Mouse (Mus musculus): ENCODE data around the gene B3gnt2. TPM values are rescaled to one million over a fixed set of nuclear protein-coding genes. Genes with fewer than 3 reads are reported as not detected.

B3gnt2 gene
- polyA plus RNA-seq, 1 experiment from 2014 or later, result 4.8 TPM

GRCm38 (mm10) chr11:22787833-22788232 is 72.9 kb downstream of the B3gnt2 start:
- ATAC-seq (ENCODE audit: low read depth) (no peak), DNase-seq (no peak)
- H3K27ac ChIP-seq, result no peak overlapping the region
- no peak overlapping the region for H3K4me2 ChIP-seq
- H3K36me3 ChIP-seq, result no peaks in the 10 kb centered on the region
- H3K9me3 ChIP-seq (replicated peaks), result no peaks in the 10 kb centered on the region
- H3K4me1 ChIP-seq (replicated peaks), result peaks cover 19% of the 10 kb centered on the region
- no peak overlapping the region for H3K9ac ChIP-seq
- no peaks in the 10 kb centered on the region for H3K27me3 ChIP-seq
- 71% methylated on average over 2 of the region's 2 CpGs for WGBS (ENCODE audit: insufficient replicate concordance)
- H3K4me3 ChIP-seq (replicated peaks), result no peak overlapping the region

DNA sequence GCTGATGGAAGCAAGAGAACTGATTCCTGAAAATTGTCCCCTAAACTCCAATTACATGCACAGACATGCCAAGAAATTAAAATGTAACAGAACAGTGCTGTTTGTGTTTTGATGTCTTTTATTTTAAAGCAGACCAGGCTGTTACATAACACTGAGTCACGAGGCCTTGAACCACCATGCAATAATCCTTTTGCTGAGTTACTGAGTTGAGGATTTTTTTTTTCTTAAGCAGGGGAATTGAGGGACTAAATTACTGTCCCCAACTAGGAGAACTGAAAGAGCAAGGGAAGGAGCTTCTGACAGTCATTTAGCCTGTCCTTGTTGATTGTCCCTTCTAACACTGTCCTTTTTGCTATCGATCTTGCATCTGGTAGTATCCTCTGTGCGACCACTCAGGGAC is 76.3 kb downstream of the B3gnt2 start:
- no peak for ATAC-seq (ENCODE audit: low read depth)
- no peak overlapping the region for H3K27ac ChIP-seq

GRCm38 (mm10) chr11:22782705-22783124 is 78.0 kb downstream of the B3gnt2 start:
- WGBS (ENCODE audit: insufficient replicate concordance), result 53% methylated on average over 13 of the region's 13 CpGs
- H3K27ac ChIP-seq, result no peak overlapping the region

More for the DNA sequence above, 76.3 kb downstream of the B3gnt2 start:
- no peak for DNase-seq
- Histone ChIP-seq H3K4me3 (replicated peaks) (no peak overlapping the region), H3K4me2 (no peak overlapping the region), H3K9ac (no peak overlapping the region), H3K9me3 (replicated peaks) (no peaks in the 10 kb centered on the region), H3K36me3 (no peaks in the 10 kb centered on the region), H3K4me1 (replicated peaks) (peaks cover 29% of the 10 kb centered on the region), H3K27me3 (no peaks in the 10 kb centered on the region)
- WGBS (ENCODE audit: insufficient replicate concordance), result 71% methylated on average over 3 of the region's 3 CpGs

DNA sequence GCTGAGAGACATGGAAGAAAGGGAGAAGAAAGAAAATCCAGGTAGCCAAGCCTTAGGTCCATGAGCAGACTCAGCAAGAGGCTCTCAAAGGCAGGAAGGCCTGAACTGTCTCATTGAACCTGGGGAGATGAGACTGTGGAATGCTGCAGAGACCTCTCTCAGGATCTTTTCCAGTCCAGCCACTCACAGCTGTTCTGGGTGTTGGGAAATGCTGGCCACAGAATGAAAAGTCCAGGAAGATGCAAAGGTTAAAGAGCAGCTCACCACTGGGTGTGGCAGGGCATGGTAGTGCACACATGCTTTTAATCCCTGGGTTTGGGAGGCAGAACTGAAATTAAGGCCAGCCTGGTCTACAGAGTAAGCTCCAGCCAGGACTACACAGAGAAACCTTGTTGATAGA is 79.6 kb downstream of the B3gnt2 start:
- Histone ChIP-seq H3K4me3 (replicated peaks) (no peak overlapping the region), H3K27me3 (no peaks in the 10 kb centered on the region), H3K27ac (no peak overlapping the region), H3K9ac (no peak overlapping the region), H3K36me3 (no peaks in the 10 kb centered on the region), H3K4me1 (replicated peaks) (peaks cover 26% of the 10 kb centered on the region), H3K4me2 (no peak overlapping the region), H3K9me3 (replicated peaks) (no peaks in the 10 kb centered on the region)
- ATAC-seq (ENCODE audit: low read depth) (no peak), DNase-seq (no peak)

More at GRCm38 (mm10) chr11:22782705-22783124, 78.0 kb downstream of the B3gnt2 start:
- no peaks in the 10 kb centered on the region for H3K27me3 ChIP-seq
- H3K4me1 ChIP-seq (replicated peaks), result peaks cover 26% of the 10 kb centered on the region
- DNase-seq (no peak), ATAC-seq (ENCODE audit: low read depth) (0 out of 2 replicates have a peak, but pooled peaks have one; percentile 29)
- H3K9me3 ChIP-seq (replicated peaks), result no peaks in the 10 kb centered on the region
- H3K9ac ChIP-seq, result no peak overlapping the region
- no peak overlapping the region for H3K4me2 ChIP-seq
- no peak overlapping the region for H3K4me3 ChIP-seq (replicated peaks)
- H3K36me3 ChIP-seq, result no peaks in the 10 kb centered on the region

- H3K27me3 ChIP-seq, result no peaks in the 10 kb centered on the region
- no peaks in the 10 kb centered on the region for H3K36me3 ChIP-seq
- peaks cover 26% of the 10 kb centered on the region for H3K4me1 ChIP-seq (replicated peaks)
- no peak overlapping the region for H3K27ac ChIP-seq
- no peaks in the 10 kb centered on the region for H3K9me3 ChIP-seq (replicated peaks)
- H3K4me3 ChIP-seq (replicated peaks), result no peak overlapping the region
- WGBS (ENCODE audit: insufficient replicate concordance), result 69% methylated on average over 2 of the region's 2 CpGs
- no peak overlapping the region for H3K9ac ChIP-seq
- ATAC-seq (ENCODE audit: low read depth) (no peak), DNase-seq (no peak)
- H3K4me2 ChIP-seq, result no peak overlapping the region
These were observed 80.0 kb downstream of the B3gnt2 start for GRCm38 (mm10) chr11:22780761-22781160.

GRCm38 (mm10) chr11:22779821-22780551 is 80.8 kb downstream of the B3gnt2 start:
- Histone ChIP-seq H3K4me1 (replicated peaks) (peaks cover 26% of the 10 kb centered on the region), H3K4me2 (no peak overlapping the region), H3K27me3 (no peaks in the 10 kb centered on the region), H3K36me3 (no peaks in the 10 kb centered on the region), H3K9me3 (replicated peaks) (no peaks in the 10 kb centered on the region), H3K4me3 (replicated peaks) (no peak overlapping the region), H3K9ac (no peak overlapping the region), H3K27ac (0 out of 2 replicates have a peak overlapping the region, but pooled peaks have one; percentile 6)
- ATAC-seq (ENCODE audit: low read depth) (no peak), DNase-seq (no peak)
- WGBS (ENCODE audit: insufficient replicate concordance), result 42% methylated on average over 6 of the region's 6 CpGs

GRCm38 (mm10) chr11:22778596-22778995 is 82.2 kb downstream of the B3gnt2 start:
- H3K4me2 ChIP-seq, result no peak overlapping the region
- WGBS (ENCODE audit: insufficient replicate concordance), result 63% methylated on average over 3 of the region's 3 CpGs

GRCm38 (mm10) chr11:22777531-22777930 is 83.2 kb downstream of the B3gnt2 start:
- no peaks in the 10 kb centered on the region for H3K27me3 ChIP-seq
- 77% methylated on average over 2 of the region's 2 CpGs for WGBS (ENCODE audit: insufficient replicate concordance)
- no peak overlapping the region for H3K9ac ChIP-seq
- H3K4me1 ChIP-seq (replicated peaks), result peaks cover 22% of the 10 kb centered on the region
- no peak overlapping the region for H3K27ac ChIP-seq
- ATAC-seq (ENCODE audit: low read depth) (no peak), DNase-seq (peak; percentile 18)
- H3K4me2 ChIP-seq, result no peak overlapping the region
- H3K36me3 ChIP-seq, result no peaks in the 10 kb centered on the region
- H3K4me3 ChIP-seq (replicated peaks), result no peak overlapping the region
- H3K9me3 ChIP-seq (replicated peaks), result no peaks in the 10 kb centered on the region

More at GRCm38 (mm10) chr11:22778596-22778995, 82.2 kb downstream of the B3gnt2 start:
- ATAC-seq (ENCODE audit: low read depth), result no peak
- H3K4me1 ChIP-seq (replicated peaks), result peaks cover 26% of the 10 kb centered on the region
- H3K9ac ChIP-seq, result no peak overlapping the region
- DNase-seq, result no peak
- no peaks in the 10 kb centered on the region for H3K27me3 ChIP-seq
- H3K4me3 ChIP-seq (replicated peaks), result no peak overlapping the region
- no peak overlapping the region for H3K27ac ChIP-seq
- no peaks in the 10 kb centered on the region for H3K36me3 ChIP-seq
- H3K9me3 ChIP-seq (replicated peaks), result no peaks in the 10 kb centered on the region

DNA sequence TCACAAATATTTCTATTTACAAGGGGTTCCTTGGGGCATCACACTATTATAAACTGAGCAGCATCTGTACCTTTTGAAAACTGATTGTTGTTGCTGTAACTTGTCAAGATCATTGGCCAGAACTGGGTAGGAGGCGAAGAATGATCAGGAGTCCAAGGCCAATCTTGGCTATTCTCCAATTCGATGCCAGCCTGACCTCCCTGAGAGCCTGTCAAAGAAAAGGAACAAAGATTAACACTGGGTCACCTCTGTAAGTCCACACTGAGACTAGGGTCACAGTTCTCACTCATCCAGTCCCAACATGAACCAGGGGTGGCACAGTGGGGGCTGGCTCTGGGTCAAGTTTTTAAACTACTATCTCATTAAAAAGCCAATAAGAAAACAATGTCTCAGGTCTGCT is 85.9 kb downstream of the B3gnt2 start:
- Histone ChIP-seq H3K36me3 (no peaks in the 10 kb centered on the region), H3K9ac (no peak overlapping the region), H3K9me3 (replicated peaks) (no peaks in the 10 kb centered on the region), H3K27me3 (no peaks in the 10 kb centered on the region), H3K4me3 (replicated peaks) (no peak overlapping the region), H3K4me2 (no peak overlapping the region), H3K4me1 (replicated peaks) (peaks cover 8% of the 10 kb centered on the region), H3K27ac (no peak overlapping the region)
- WGBS (ENCODE audit: insufficient replicate concordance), result 76% methylated on average over 2 of the region's 2 CpGs
- ATAC-seq (ENCODE audit: low read depth) (no peak), DNase-seq (no peak)

DNA sequence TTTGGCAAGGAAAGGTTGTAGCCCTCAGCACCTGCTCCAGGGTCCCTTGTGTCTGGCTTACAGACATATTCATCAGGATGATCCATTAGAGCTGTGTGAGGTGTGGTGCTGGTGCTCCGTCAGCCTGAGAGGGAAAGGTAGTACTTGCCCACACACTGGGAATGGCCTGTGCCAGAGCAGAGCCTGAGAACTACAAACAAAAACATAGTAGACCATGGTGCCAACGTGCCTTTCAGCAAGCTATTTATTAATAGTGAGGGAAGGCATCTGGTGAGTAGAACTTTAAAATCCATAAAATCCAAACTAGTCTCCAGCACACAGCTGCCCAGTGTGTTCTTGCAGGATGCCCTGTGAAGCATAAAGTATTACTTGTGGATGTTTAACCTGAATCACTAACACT is 94.5 kb downstream of the B3gnt2 start:
- no peak overlapping the region for H3K9ac ChIP-seq
- 0 out of 2 replicates have a peak, but pooled peaks cover 6% of the 10 kb centered on the region for H3K4me1 ChIP-seq (replicated peaks)
- 70% methylated on average over 2 of the region's 2 CpGs for WGBS (ENCODE audit: insufficient replicate concordance)
- no peaks in the 10 kb centered on the region for H3K27me3 ChIP-seq
- H3K9me3 ChIP-seq (replicated peaks), result no peaks in the 10 kb centered on the region
- no peak overlapping the region for H3K4me2 ChIP-seq
- no peak for DNase-seq
- ATAC-seq (ENCODE audit: low read depth), result no peak
- H3K36me3 ChIP-seq, result no peaks in the 10 kb centered on the region
- no peak overlapping the region for H3K4me3 ChIP-seq (replicated peaks)
- no peak overlapping the region for H3K27ac ChIP-seq

DNA sequence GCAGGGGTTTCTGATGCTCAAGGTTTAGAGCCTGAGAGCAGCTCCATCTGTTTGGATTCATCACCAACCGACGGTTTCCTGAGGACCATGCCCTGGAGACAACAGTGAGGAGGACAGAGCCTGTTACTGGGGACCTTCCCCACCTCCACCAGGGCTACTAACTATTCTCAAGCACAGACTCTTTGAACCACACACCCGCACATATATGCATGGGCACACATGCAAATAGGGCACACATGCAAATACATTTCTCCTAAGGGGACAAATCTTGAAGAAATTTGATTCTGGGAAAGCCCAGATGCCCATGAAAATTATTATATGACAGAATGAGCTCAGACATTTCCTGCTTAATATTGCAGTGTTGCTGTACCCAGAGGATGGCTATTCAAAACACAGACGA is 95.3 kb downstream of the B3gnt2 start:
- Histone ChIP-seq H3K9me3 (replicated peaks) (no peaks in the 10 kb centered on the region), H3K27ac (no peak overlapping the region), H3K4me3 (replicated peaks) (no peak overlapping the region), H3K9ac (no peak overlapping the region), H3K27me3 (no peaks in the 10 kb centered on the region), H3K4me1 (replicated peaks) (0 out of 2 replicates have a peak, but pooled peaks cover 6% of the 10 kb centered on the region), H3K36me3 (no peaks in the 10 kb centered on the region), H3K4me2 (no peak overlapping the region)
- no peak for DNase-seq
- WGBS (ENCODE audit: insufficient replicate concordance), result 68% methylated on average over 4 of the region's 4 CpGs
- no peak for ATAC-seq (ENCODE audit: low read depth)
